Mouse (Mus musculus) ES-E14 (cell line): Measurements from ENCODE around the gene Cybrd1. TPM values are rescaled to one million over a fixed set of nuclear protein-coding genes. Genes with fewer than 3 reads are reported as not detected.

Experiments used
- DNase-seq: peaks from one replicate; pipeline ENCODE4 v3.0.0-alpha.2; 2013; ENCODE audit warnings: low read depth, low spot score
- H3K27ac ChIP-seq: 2 replicates; pipeline ENCODE4 v1.5.1; 2012; ENCODE audit warnings: low read depth, mild to moderate bottlenecking, low read length, moderate library complexity, mixed read lengths; ENCODE audit not compliant: poor library complexity, insufficient read depth, severe bottlenecking
- H3K36me3 ChIP-seq: 2 replicates; pipeline ENCODE4 v1.6.1; 2012; ENCODE audit warnings: mild to moderate bottlenecking, low read length, moderate library complexity, mixed read lengths; ENCODE audit not compliant: control insufficient read depth, poor library complexity, insufficient read depth, severe bottlenecking
- H3K4me1 ChIP-seq, 2 experiments: fragments of 150-350 bp in 1 of 2; sonication (generic) in 1 of 2; 2 replicates each; pipeline ENCODE4 v1.6.1; 2012; ENCODE audit warnings: low read length in 2 of 2, mild to moderate bottlenecking in 1 of 2, mixed read lengths in 1 of 2; ENCODE audit not compliant: control insufficient read depth in 2 of 2, insufficient read depth in 2 of 2, poor library complexity in 1 of 2
- H3K4me3 ChIP-seq, 2 experiments: fragments of 150-350 bp in 1 of 2; sonication (generic) in 1 of 2; 2 replicates each; pipeline ENCODE4 v1.5.1; 2012; ENCODE audit warnings: low read length in 2 of 2, low read depth in 1 of 2, mild to moderate bottlenecking in 1 of 2, mixed read lengths in 1 of 2; ENCODE audit not compliant: insufficient read depth in 1 of 2, poor library complexity in 1 of 2, severe bottlenecking in 1 of 2
- H3K9ac ChIP-seq: 2 replicates; pipeline ENCODE4 v1.6.1; 2012; ENCODE audit warnings: low read depth, mild to moderate bottlenecking, low read length, mixed read lengths; ENCODE audit not compliant: poor library complexity, insufficient read depth, severe bottlenecking
- H3K9me3 ChIP-seq: fragments of 150-350 bp; sonication (generic); 2 replicates; pipeline ENCODE4 v1.6.1; 2012; ENCODE audit warnings: low read depth, mild to moderate bottlenecking, low read length; ENCODE audit not compliant: control insufficient read depth, insufficient read depth
- CHD2 ChIP-seq: IDR thresholded peaks from 2 replicates; pipeline ENCODE4 v1.6.1; 2014; ENCODE audit warnings: mild to moderate bottlenecking, low read depth, low read length, inconsistent platforms
- HCFC1 ChIP-seq: IDR thresholded peaks from 2 replicates; pipeline ENCODE4 v1.6.1; 2012; ENCODE audit warnings: low read length, inconsistent platforms, borderline replicate concordance; ENCODE audit not compliant: insufficient read depth
- MAFK ChIP-seq: IDR thresholded peaks from 2 replicates; pipeline ENCODE4 v1.6.1; 2014; ENCODE audit warnings: mild to moderate bottlenecking, low read depth, low read length, inconsistent platforms; ENCODE audit not compliant: insufficient read depth
- ZC3H11A ChIP-seq: IDR thresholded peaks from 2 replicates; pipeline ENCODE4 v1.6.1; 2012; ENCODE audit warnings: low read depth, mild to moderate bottlenecking, inconsistent platforms, low read length, borderline replicate concordance
- ZNF384 ChIP-seq: IDR thresholded peaks from 2 replicates; pipeline ENCODE4 v1.6.1; 2012; ENCODE audit warnings: low read depth, low read length, inconsistent platforms
- in situ Hi-C, 2 experiments: fragments of 600-800 bp; cut with MboI; formaldehyde crosslinking; loops; one replicate each; pipeline ENCODE4 v1.15.1; 2025; ENCODE audit warnings: low sequenced_read_pairs in 2 of 2, inconsistent platforms in 1 of 2; ENCODE audit not compliant: unreplicated experiment in 2 of 2
- total RNA-seq: library from RNA; depleted of rRNA; stranded (reverse); fragments of 300-350 nt; gene quantifications from 2 replicates; pipeline ENCODE4 v1.2.3, GENCODE M21; 2012

Gene Cybrd1
- total RNA-seq, 1 experiment, result 0.31 TPM

DNA sequence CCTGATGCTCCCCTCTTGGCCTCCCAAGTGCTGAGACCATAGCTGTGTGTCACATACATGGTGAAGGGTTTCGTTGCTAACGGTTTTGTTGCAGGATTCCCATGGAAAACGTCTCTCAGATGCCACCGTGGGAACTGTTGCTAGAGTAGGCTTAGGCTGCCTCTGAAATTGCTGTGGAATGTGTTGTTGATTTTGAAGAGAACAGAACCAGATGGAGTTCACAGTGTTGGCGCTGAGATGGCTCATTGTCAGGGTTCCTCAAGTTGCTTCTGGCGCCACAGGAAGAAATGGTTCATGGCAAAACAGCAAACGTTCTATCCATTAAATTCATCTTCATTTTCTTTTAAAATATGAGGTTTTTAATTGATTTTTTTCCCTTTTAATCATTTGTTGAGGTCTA lies 35.3 kb upstream of the Cybrd1 start:
- no peak for DNase-seq
- in situ Hi-C loops, result no loop called here
- no peak for TF ChIP-seq MAFK
- no peak for TF ChIP-seq ZC3H11A
- no peak for TF ChIP-seq CHD2
- TF ChIP-seq HCFC1, result no peak
- no peak for TF ChIP-seq ZNF384
- H3K4me3 ChIP-seq, result no peak overlapping the region
- H3K9me3 ChIP-seq, result no peaks in the 10 kb centered on the region
- no peak overlapping the region for H3K27ac ChIP-seq
- H3K9ac ChIP-seq, result no peak overlapping the region
- peaks cover 9% of the 10 kb centered on the region; the same call in 1 of the 2 replicates for H3K36me3 ChIP-seq
- no peaks in the 10 kb centered on the region for H3K4me1 ChIP-seq

DNA sequence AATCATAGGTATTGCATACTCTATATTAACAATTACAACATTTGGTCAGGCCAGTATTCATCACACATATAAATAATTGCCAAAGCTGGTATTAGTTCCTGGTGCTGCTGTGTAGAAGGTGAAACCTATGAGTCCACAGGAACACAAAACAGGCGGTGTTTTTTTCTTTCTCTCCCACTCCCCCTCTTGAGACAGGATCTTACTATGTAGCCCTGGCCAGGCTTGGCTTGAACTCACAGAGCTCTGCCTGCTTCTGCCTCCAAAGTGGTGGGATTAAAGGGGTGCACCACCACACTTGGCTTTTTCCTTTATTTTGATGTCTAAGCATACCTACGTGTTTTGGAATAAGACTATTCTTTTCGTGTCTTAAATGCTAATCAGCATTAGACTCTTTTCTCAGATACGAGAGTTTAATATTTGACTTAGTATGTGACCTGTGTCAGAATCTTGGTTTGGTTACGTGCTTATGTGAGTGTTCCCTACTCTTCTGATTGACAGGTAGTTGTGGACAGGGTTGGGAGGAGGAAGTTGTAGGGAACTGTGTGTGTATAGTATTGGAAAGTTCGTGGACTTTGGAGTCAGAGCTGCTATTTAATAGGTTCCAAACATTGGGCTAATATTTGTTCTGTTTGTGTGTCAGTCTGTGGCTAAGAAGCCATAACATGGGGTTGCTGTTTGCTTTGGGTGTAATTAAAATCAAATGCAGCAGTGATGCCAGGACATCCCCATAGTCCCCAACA lies 34.1 kb upstream of the Cybrd1 start:
- Histone ChIP-seq H3K4me1 (no peaks in the 10 kb centered on the region), H3K9ac (no peak overlapping the region), H3K9me3 (no peaks in the 10 kb centered on the region), H3K27ac (no peak overlapping the region), H3K4me3 (no peak overlapping the region), H3K36me3 (peaks cover 11% of the 10 kb centered on the region)
- no peak for DNase-seq
- TF ChIP-seq MAFK (no peak), ZC3H11A (no peak), HCFC1 (no peak), CHD2 (no peak), ZNF384 (no peak)
- in situ Hi-C loops, result no loop called here

DNA sequence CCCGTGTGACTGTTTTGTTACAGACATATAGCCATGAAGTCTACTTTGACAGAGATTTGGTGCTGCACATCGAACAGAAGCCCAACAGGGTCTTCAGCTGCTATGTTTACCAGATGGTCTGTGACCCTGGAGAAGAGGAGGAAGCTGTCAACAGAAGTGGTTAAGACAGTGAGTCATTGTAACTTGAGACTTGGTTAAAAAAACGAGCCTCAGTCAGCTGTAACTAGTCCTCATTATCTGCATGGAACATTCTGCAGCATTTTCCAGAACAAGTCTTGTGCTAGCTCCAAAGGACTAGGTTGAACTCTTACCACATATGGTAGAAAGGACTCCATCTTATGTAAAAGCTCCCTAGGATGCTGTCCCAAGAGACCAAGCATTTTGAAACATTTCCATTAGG lies 28.0 kb upstream of the Cybrd1 start:
- in situ Hi-C loops, result no loop called here
- Histone ChIP-seq H3K4me3 (no peak overlapping the region), H3K36me3 (peaks cover 17% of the 10 kb centered on the region), H3K9me3 (no peaks in the 10 kb centered on the region), H3K27ac (no peak overlapping the region), H3K4me1 (no peaks in the 10 kb centered on the region), H3K9ac (no peak overlapping the region)
- DNase-seq, result no peak
- TF ChIP-seq ZNF384, result no peak
- no peak for TF ChIP-seq CHD2
- TF ChIP-seq MAFK, result no peak
- no peak for TF ChIP-seq ZC3H11A
- no peak for TF ChIP-seq HCFC1

DNA sequence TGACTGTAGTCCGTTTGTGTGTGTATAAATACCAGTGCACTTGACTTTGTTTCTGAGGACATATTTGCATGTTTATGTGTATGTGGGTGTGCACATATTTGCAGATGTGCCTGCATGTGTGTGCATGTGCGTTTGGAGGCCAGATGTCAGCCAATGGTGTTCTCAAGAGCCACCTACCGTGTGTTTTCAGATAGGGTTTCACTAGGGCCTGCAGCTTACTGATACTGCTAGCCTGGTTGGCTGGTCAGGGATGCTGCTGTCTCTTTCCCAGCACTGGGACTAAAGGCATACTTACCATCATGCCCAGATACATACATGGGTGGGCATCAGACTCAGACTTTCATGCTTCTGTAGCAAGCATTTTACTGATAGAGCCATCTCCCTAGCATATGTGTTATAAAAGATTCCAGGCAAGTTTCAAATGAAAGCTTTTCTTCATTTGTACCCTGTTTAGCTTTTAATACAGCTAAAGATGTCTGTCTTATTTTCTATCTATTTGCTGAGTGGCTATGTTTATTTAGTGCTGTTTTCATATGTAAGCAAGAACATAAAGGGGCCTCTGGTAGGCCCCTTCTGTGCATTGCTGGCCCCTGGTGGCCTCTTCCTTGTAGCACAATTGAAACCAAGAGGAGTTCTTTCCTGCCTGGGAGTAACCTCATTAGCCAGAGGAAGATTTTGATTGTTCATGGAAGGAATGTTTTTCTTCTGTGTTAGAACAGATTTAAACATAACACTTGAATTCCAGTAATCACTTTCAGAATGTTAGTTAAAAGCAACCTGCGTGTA lies 26.9 kb upstream of the Cybrd1 start:
- H3K4me1 ChIP-seq, result no peaks in the 10 kb centered on the region
- TF ChIP-seq ZC3H11A (no peak), ZNF384 (no peak), CHD2 (no peak), HCFC1 (no peak), MAFK (no peak)
- no peaks in the 10 kb centered on the region for H3K9me3 ChIP-seq
- H3K4me3 ChIP-seq, result no peak overlapping the region
- in situ Hi-C loops, result no loop called here
- peaks cover 17% of the 10 kb centered on the region for H3K36me3 ChIP-seq
- H3K27ac ChIP-seq, result no peak overlapping the region
- no peak for DNase-seq
- no peak overlapping the region for H3K9ac ChIP-seq
